Mouse (Mus musculus) intestine, postnatal 0 days (tissue): ENCODE data around the gene Defb19. TPM values are rescaled to one million over a fixed set of nuclear protein-coding genes. Genes with fewer than 3 reads are reported as not detected.

Source experiments
- ATAC-seq: fragments of 200-750 bp; cut with Nextera tagmentation; 2 replicates; pipeline ENCODE4 v1.8.0; 2017; ENCODE audit warnings: mild to moderate bottlenecking, moderate TSS enrichment, moderate library complexity
- H3K27ac ChIP-seq: fragments of 300-500 bp; sonication (generic); 2 replicates; pipeline ENCODE4 v1.5.1; 2014; ENCODE audit warnings: mild to moderate bottlenecking, low read depth, low read length, moderate library complexity
- H3K27me3 ChIP-seq: fragments of 300-500 bp; sonication (generic); replicated peaks from 2 replicates; pipeline ENCODE4 v1.6.1; 2014; ENCODE audit warnings: low read length, mixed read lengths; ENCODE audit not compliant: control insufficient read depth, insufficient read depth
- H3K36me3 ChIP-seq: fragments of 300-500 bp; sonication (generic); 2 replicates; pipeline ENCODE4 v1.6.1; 2014; ENCODE audit warnings: mild to moderate bottlenecking, moderate library complexity; ENCODE audit not compliant: control insufficient read depth, insufficient read depth
- H3K4me1 ChIP-seq: fragments of 300-500 bp; sonication (generic); replicated peaks from 2 replicates; pipeline ENCODE4 v1.6.1; 2014; ENCODE audit warnings: antibody characterized with exemption, low read length, mixed read lengths; ENCODE audit not compliant: control insufficient read depth, insufficient read depth
- H3K4me2 ChIP-seq: fragments of 300-500 bp; sonication (generic); replicated peaks from 2 replicates; pipeline ENCODE4 v1.6.1; 2014; ENCODE audit warnings: low read depth, mild to moderate bottlenecking, moderate library complexity
- H3K4me3 ChIP-seq: fragments of 300-500 bp; sonication (generic); 2 replicates; pipeline ENCODE4 v1.5.1; 2014; ENCODE audit warnings: low read depth, low read length
- H3K9ac ChIP-seq: fragments of 300-500 bp; sonication (generic); 2 replicates; pipeline ENCODE4 v1.6.1; 2014; ENCODE audit warnings: mild to moderate bottlenecking, low read depth, low read length
- H3K9me3 ChIP-seq: fragments of 300-500 bp; sonication (generic); 2 replicates; pipeline ENCODE4 v1.6.1; 2016; ENCODE audit warnings: mixed run types; ENCODE audit not compliant: control insufficient read depth
- CTCF ChIP-seq: sonication (generic); IDR thresholded peaks from 2 replicates; pipeline ENCODE4 v1.5.1; 2016; ENCODE audit warnings: low read depth, mild to moderate bottlenecking, control low read depth, antibody characterized with exemption, moderate library complexity
- WGBS: fragments of 180-500 bp; shearing (Covaris S2); extraction: QIAGEN DNeasy Blood & Tissue Kit; methylation state at CpG from one replicate; pipeline ENCODE4 v1.1.7; 2014; 5-methylcytosine and 5-hydroxymethylcytosine counted together
- polyA plus RNA-seq: library from polyadenylated mRNA; unstranded; fragments of >200 nt; fragmentation: Nextera tagmentation; extraction: Ambion mirVana; gene quantifications from 2 replicates; pipeline ENCODE4 v1.2.1, GENCODE M21; 2015

Gene Defb19
- polyA plus RNA-seq, 1 experiment from 2014 or later: 0.35 TPM

- Histone ChIP-seq H3K4me1 (no peaks in the 10 kb centered on the region), H3K27me3 (no peaks in the 10 kb centered on the region), H3K36me3 (no peaks in the 10 kb centered on the region), H3K27ac (no peak overlapping the region), H3K4me2 (no peak overlapping the region), H3K9ac (no peak overlapping the region), H3K9me3 (no peaks in the 10 kb centered on the region), H3K4me3 (no peak overlapping the region)
- peak; percentile 33; the same call in 1 of the 2 replicates for ATAC-seq
- 16% methylated on average over 7 of the region's 7 CpGs for WGBS
- peak; percentile 95 for TF ChIP-seq CTCF
Measured at GRCm38 (mm10) chr2:152615563-152615962, 35.5 kb upstream of the Defb19 start.

GRCm38 (mm10) chr2:152612193-152612592, 32.1 kb upstream of the Defb19 start:
- H3K27ac ChIP-seq: no peak overlapping the region
- H3K4me2 ChIP-seq: no peak overlapping the region
- TF ChIP-seq CTCF: no peak
- no peak overlapping the region for H3K9ac ChIP-seq
- H3K9me3 ChIP-seq: no peaks in the 10 kb centered on the region
- H3K36me3 ChIP-seq: no peaks in the 10 kb centered on the region
- no peaks in the 10 kb centered on the region for H3K27me3 ChIP-seq
- no peak overlapping the region for H3K4me3 ChIP-seq
- no peaks in the 10 kb centered on the region for H3K4me1 ChIP-seq
- WGBS: 42% methylated on average over 8 of the region's 8 CpGs
- no peak for ATAC-seq

GRCm38 (mm10) chr2:152608719-152609118, 28.6 kb upstream of the Defb19 start:
- H3K9me3 ChIP-seq: no peaks in the 10 kb centered on the region
- 100% methylated on average over 1 of the region's 1 CpGs for WGBS
- no peaks in the 10 kb centered on the region for H3K36me3 ChIP-seq
- no peaks in the 10 kb centered on the region for H3K4me1 ChIP-seq
- no peak overlapping the region for H3K9ac ChIP-seq
- no peak overlapping the region for H3K4me2 ChIP-seq
- no peak for ATAC-seq
- H3K27ac ChIP-seq: no peak overlapping the region
- 0 out of 2 replicates have a peak, but pooled peaks have one; percentile 6 for TF ChIP-seq CTCF
- no peaks in the 10 kb centered on the region for H3K27me3 ChIP-seq
- no peak overlapping the region for H3K4me3 ChIP-seq

GRCm38 (mm10) chr2:152607746-152608145, 27.6 kb upstream of the Defb19 start:
- ATAC-seq: no peak
- no peaks in the 10 kb centered on the region for H3K9me3 ChIP-seq
- no peak overlapping the region for H3K4me2 ChIP-seq
- WGBS: 58% methylated on average over 6 of the region's 6 CpGs
- no peak overlapping the region for H3K27ac ChIP-seq
- no peak overlapping the region for H3K4me3 ChIP-seq
- H3K36me3 ChIP-seq: no peaks in the 10 kb centered on the region
- no peaks in the 10 kb centered on the region for H3K4me1 ChIP-seq
- H3K9ac ChIP-seq: no peak overlapping the region
- no peak for TF ChIP-seq CTCF
- no peaks in the 10 kb centered on the region for H3K27me3 ChIP-seq

- Histone ChIP-seq H3K4me2 (no peak within 1 kb of the TSS), H3K27ac (no peak within 1 kb of the TSS), H3K9me3 (no peaks in the 10 kb centered on the region), H3K9ac (no peak within 1 kb of the TSS), H3K27me3 (no peaks in the 10 kb centered on the region), H3K4me3 (no peak within 1 kb of the TSS), H3K4me1 (no peaks in the 10 kb centered on the region), H3K36me3 (no peaks in the 10 kb centered on the region)
- 83% methylated on average over 15 of the region's 15 CpGs for WGBS
- TF ChIP-seq CTCF: peak; percentile 71
- peak; percentile 61 for ATAC-seq
Measured at GRCm38 (mm10) chr2:152604057-152604456, 23.9 kb upstream of the Defb19 start, which contains the start of gene Defb36. Gene Defb36, plus strand, starts transcription at chr2:152604327.

- H3K4me1 ChIP-seq: no peaks in the 10 kb centered on the region
- H3K9me3 ChIP-seq: no peaks in the 10 kb centered on the region
- H3K4me2 ChIP-seq: no peak overlapping the region
- H3K27me3 ChIP-seq: no peaks in the 10 kb centered on the region
- H3K4me3 ChIP-seq: no peak overlapping the region
- no peak overlapping the region for H3K9ac ChIP-seq
- H3K36me3 ChIP-seq: no peaks in the 10 kb centered on the region
- 71% methylated on average over 4 of the region's 4 CpGs for WGBS
- no peak for ATAC-seq
- peak; percentile 51 for TF ChIP-seq CTCF
- H3K27ac ChIP-seq: no peak overlapping the region
Measured at GRCm38 (mm10) chr2:152601275-152601960, 21.3 kb upstream of the Defb19 start.

GRCm38 (mm10) chr2:152600076-152600475, 20.0 kb upstream of the Defb19 start:
- no peak overlapping the region for H3K4me3 ChIP-seq
- H3K4me1 ChIP-seq: no peaks in the 10 kb centered on the region
- no peaks in the 10 kb centered on the region for H3K27me3 ChIP-seq
- H3K9ac ChIP-seq: no peak overlapping the region
- H3K36me3 ChIP-seq: no peaks in the 10 kb centered on the region
- ATAC-seq: no peak
- WGBS: 76% methylated on average over 6 of the region's 6 CpGs
- TF ChIP-seq CTCF: no peak
- no peaks in the 10 kb centered on the region for H3K9me3 ChIP-seq
- no peak overlapping the region for H3K27ac ChIP-seq
- H3K4me2 ChIP-seq: no peak overlapping the region
